Mouse (Mus musculus): ENCODE measurements at regions not wholly inside any gene's neighbourhood (a gene's known extent, or its start where the extent isn't known, plus 50 kb on each side); places are given as distances from the start of the nearest gene placed in this dataset.

GRCm38 (mm10) chr1:132820136-132820535 lies 59.9 kb upstream of the Lrrn2 start:
- intact Hi-C loops (cut with DNase I): no loop called here
- no peak for DNase-seq (ENCODE audit: low spot score in 2 of 2)

GRCm38 (mm10) chr1:132818296-132818695 lies 61.8 kb upstream of the Lrrn2 start:
- peak; percentile 21 to 33 for DNase-seq (ENCODE audit: low spot score in 2 of 2)
- intact Hi-C loops (cut with DNase I): loop anchor here (5.0 kb wide), 1 partner anchor 64 kb away; the partner anchor contains the start of gene Lrrn2

- intact Hi-C loops (cut with DNase I): loop anchor here (5.0 kb wide), 1 partner anchor 65 kb away; the partner anchor contains the start of gene Lrrn2
- DNase-seq (ENCODE audit: low spot score in 2 of 2): no peak
These were observed 62.7 kb upstream of the Lrrn2 start for GRCm38 (mm10) chr1:132817366-132817765.

GRCm38 (mm10) chr1:132805543-132805942 lies 63.9 kb upstream of the Nfasc start:
- intact Hi-C loops (cut with DNase I): no loop called here
- no peak for DNase-seq (ENCODE audit: low spot score in 2 of 2)

GRCm38 (mm10) chr1:132803842-132804241 lies 62.2 kb upstream of the Nfasc start:
- intact Hi-C loops (cut with DNase I): no loop called here
- DNase-seq (ENCODE audit: low spot score in 2 of 2): no peak

GRCm38 (mm10) chr1:132802380-132802779 lies 60.8 kb upstream of the Nfasc start:
- intact Hi-C loops (cut with DNase I): no loop called here
- DNase-seq (ENCODE audit: low spot score in 2 of 2): peak in 1 of 2 experiments; percentile 47

GRCm38 (mm10) chr1:132800285-132800684 lies 58.7 kb upstream of the Nfasc start:
- intact Hi-C loops (cut with DNase I): no loop called here
- no peak for DNase-seq (ENCODE audit: low spot score in 2 of 2)

GRCm38 (mm10) chr1:132799258-132799657 lies 57.7 kb upstream of the Nfasc start:
- no peak for DNase-seq (ENCODE audit: low spot score in 2 of 2)
- intact Hi-C loops (cut with DNase I): no loop called here

GRCm38 (mm10) chr1:132794462-132794861 lies 52.9 kb upstream of the Nfasc start:
- intact Hi-C loops (cut with DNase I): no loop called here
- no peak for DNase-seq (ENCODE audit: low spot score in 2 of 2)

All from left cerebral cortex, postnatal 14 days (tissue).